Mouse (Mus musculus) hindbrain, postnatal 0 days (tissue): Measurements from ENCODE around the gene Cdt1. TPM values are rescaled to one million over a fixed set of nuclear protein-coding genes. Genes with fewer than 3 reads are reported as not detected.
A peak's percentile ranks its signal among the peaks of the same experiment; 100 is the strongest.

Source experiments
- ATAC-seq: fragments of 200-750 bp; cut with Nextera tagmentation; 2 replicates; pipeline ENCODE4 v1.8.0; 2017; ENCODE audit warnings: mild to moderate bottlenecking, moderate TSS enrichment, moderate library complexity
- DNase-seq: peaks from one replicate; pipeline ENCODE4 v3.0.0-alpha.2; 2015; ENCODE audit warnings: low spot score
- H3K27ac ChIP-seq: fragments of 300-500 bp; sonication (generic); 2 replicates; pipeline ENCODE4 v1.5.1; 2014; ENCODE audit warnings: mild to moderate bottlenecking
- H3K27me3 ChIP-seq: fragments of 300-500 bp; sonication (generic); 2 replicates; pipeline ENCODE4 v1.6.1; 2014; ENCODE audit warnings: low read length, mixed read lengths; ENCODE audit not compliant: insufficient read depth
- H3K36me3 ChIP-seq: fragments of 300-500 bp; sonication (generic); 2 replicates; pipeline ENCODE4 v1.6.1; 2014; ENCODE audit warnings: low read length, mixed read lengths; ENCODE audit not compliant: insufficient read depth
- H3K4me1 ChIP-seq: fragments of 300-500 bp; sonication (generic); 2 replicates; pipeline ENCODE4 v1.6.1; 2014; ENCODE audit warnings: antibody characterized with exemption, low read length, mixed read lengths; ENCODE audit not compliant: insufficient read depth
- H3K4me2 ChIP-seq: fragments of 300-500 bp; sonication (generic); 2 replicates; pipeline ENCODE4 v1.6.1; 2014; ENCODE audit warnings: low read depth, mild to moderate bottlenecking, low read length, moderate library complexity, mixed read lengths
- H3K4me3 ChIP-seq: fragments of 300-500 bp; sonication (generic); 2 replicates; pipeline ENCODE4 v1.5.1; 2014; ENCODE audit warnings: low read length
- H3K9ac ChIP-seq: fragments of 300-500 bp; sonication (generic); replicated peaks from 2 replicates; pipeline ENCODE4 v1.6.1; 2014; ENCODE audit warnings: mild to moderate bottlenecking, low read length, moderate library complexity, mixed read lengths
- H3K9me3 ChIP-seq: fragments of 300-500 bp; sonication (generic); 2 replicates; pipeline ENCODE4 v1.6.1; 2016; ENCODE audit warnings: low read length, mixed read lengths
- CTCF ChIP-seq: IDR thresholded peaks from 2 replicates; pipeline ENCODE4 v1.5.1; 2016; ENCODE audit warnings: antibody characterized with exemption, control low read depth, low read depth
- WGBS: fragments of 180-500 bp; shearing (Covaris S2); extraction: QIAGEN DNeasy Blood & Tissue Kit; methylation state at CpG from one replicate; pipeline ENCODE4 v1.1.7; 2014; 5-methylcytosine and 5-hydroxymethylcytosine counted together
- polyA plus RNA-seq: library from polyadenylated mRNA; unstranded; fragments of >200 nt; fragmentation: Nextera tagmentation; extraction: Ambion mirVana; gene quantifications from 2 replicates; pipeline ENCODE4 v1.2.1, GENCODE M21; 2015
- total RNA-seq: library from RNA; depleted of rRNA; stranded (reverse); fragments of >200 nt; gene quantifications from 2 replicates; pipeline ENCODE4 v1.2.3, GENCODE M21; 2014

The Cdt1 gene
- total and polyA plus RNA-seq, 2 experiments from 2014 or later: 10.7 to 26.3 TPM

DNA sequence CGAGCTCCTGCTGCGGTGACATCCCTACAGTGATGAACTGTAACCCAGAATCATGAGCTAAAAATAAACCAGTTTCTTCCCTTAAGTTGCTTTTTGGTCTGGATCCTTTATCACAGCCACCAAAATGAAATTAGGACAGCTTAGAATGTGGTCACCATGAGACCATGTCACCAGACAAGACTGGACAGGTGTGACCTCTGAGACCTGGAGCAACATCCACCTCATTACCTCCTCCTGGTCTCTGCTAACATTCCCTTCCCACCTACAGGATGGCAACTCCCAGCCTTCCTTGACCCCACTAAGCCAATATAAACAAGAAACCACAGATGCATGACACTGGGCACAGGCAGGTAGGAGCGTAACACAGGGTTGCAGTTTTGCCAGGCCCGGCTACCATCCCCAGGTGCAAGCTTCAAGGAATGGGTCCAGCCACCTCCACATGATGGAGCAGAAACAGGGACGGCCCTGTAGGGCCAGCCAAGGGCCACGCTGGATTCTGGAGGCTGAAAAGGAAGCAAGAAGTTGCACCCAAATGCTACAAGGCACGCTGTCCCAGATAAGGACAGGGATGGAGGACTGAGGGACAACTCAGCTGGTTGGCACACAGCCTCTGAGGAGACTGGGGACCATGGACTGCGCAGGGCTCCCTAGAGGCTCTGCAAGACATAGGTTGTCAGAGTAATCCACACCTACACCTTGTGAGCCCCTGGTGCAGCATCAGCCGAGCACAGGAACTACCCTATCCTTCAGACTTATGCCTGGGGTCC lies 29.3 kb upstream of the Cdt1 start:
- H3K27ac ChIP-seq: no peak overlapping the region
- WGBS: 89% methylated on average over 9 of the region's 9 CpGs
- ATAC-seq (no peak), DNase-seq (no peak)
- H3K9me3 ChIP-seq: no peaks in the 10 kb centered on the region
- TF ChIP-seq CTCF: no peak
- no peaks in the 10 kb centered on the region for H3K36me3 ChIP-seq
- H3K4me2 ChIP-seq: no peak overlapping the region
- no peaks in the 10 kb centered on the region for H3K4me1 ChIP-seq
- H3K27me3 ChIP-seq: no peaks in the 10 kb centered on the region
- H3K4me3 ChIP-seq: no peak overlapping the region
- H3K9ac ChIP-seq: no peak overlapping the region

DNA sequence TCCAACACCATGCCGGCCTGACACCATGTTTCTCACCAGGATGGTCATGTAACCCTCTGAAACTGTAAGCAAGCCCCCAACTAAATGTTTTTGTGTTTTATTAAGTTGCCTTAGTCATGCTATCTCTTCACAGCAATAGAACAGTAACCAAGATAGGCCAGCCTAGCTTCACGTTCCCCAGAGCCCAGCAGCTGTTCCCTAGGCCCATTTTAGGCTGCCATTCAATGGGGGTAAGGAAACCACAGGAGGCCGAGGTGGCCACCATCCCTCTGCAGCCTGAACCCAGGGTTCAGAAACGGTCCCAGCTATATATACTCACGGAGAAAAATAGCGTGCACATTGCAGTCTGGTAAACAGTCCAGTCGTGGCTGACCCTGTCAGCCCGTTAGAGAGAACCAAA lies 23.7 kb upstream of the Cdt1 start:
- Histone ChIP-seq H3K4me1 (no peaks in the 10 kb centered on the region), H3K9me3 (no peaks in the 10 kb centered on the region), H3K9ac (no peak overlapping the region), H3K4me3 (no peak overlapping the region), H3K36me3 (no peaks in the 10 kb centered on the region), H3K27me3 (no peaks in the 10 kb centered on the region), H3K27ac (no peak overlapping the region), H3K4me2 (no peak overlapping the region)
- ATAC-seq (no peak), DNase-seq (no peak)
- TF ChIP-seq CTCF: no peak
- WGBS: 90% methylated on average over 8 of the region's 8 CpGs

DNA sequence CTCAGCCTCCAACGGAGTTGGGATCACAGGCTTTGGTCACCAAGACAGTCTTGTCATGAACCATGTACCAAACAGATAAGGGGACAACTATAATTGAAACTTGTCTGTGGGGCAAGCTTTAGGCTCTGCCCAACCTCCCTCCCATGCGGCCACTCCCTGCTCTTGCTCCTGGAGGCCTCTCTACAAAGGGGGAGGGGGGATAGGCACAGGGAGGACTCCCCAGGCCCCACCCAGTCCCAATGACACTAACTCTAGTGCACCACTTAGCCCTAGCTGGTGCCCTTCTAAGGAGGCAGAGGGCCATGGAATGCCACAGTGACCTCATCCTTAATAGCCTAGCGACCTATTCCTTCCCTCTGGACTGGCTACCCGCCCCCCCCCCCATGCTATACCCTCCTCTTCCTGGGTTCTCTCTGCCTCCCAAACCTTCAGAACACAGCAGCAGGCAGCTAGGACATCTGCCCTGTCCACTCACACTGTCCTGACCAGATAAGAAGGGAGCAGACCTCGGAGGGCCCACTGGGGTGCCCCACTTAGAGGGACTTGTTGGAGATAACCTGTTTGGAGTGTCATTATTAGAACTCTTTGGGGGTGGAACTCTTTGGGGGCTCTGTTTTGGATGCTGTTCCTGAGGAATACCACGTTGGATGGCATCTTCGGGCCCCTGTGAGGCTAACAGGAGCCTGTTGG lies 21.6 kb upstream of the Cdt1 start:
- ATAC-seq: 0 out of 2 replicates have a peak, but pooled peaks have one; percentile 27
- WGBS: 86% methylated on average over 6 of the region's 7 CpGs

DNA sequence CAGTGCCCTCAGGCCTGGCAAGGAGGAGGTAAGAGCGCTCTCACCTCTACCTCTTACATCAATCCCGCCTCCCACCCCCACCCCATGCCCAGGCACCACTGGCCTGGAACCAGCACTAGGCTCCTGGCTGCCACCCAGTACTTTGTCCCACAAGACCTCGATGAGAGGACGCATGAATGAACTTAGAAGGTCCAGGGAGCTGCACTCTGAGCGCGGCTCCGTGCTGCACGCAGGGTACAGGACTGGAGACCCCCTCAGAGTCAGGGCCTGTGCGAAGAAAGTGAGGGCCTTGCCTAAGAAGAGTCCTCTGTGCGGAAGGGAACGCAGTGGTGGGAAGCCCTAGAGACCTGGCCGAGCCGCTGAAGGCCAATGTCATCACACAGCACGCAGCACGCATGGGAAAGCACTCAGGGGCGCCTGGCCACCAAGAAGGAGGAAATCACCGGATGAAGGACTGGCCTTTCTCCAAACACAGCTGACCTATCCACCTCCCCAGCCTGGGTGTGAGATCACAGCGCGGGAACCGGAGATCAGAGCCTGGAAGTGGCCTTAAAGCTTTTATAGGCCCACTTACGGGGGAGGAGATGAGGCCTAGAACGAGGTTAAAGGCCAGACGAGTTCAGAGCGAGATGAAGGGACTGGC lies 20.9 kb upstream of the Cdt1 start:
- Histone ChIP-seq H3K4me2 (no peak overlapping the region), H3K9ac (no peak overlapping the region), H3K9me3 (no peaks in the 10 kb centered on the region), H3K27ac (no peak overlapping the region), H3K4me1 (peaks cover 4% of the 10 kb centered on the region; the same call in 1 of the 2 replicates), H3K36me3 (no peaks in the 10 kb centered on the region), H3K27me3 (no peaks in the 10 kb centered on the region), H3K4me3 (no peak overlapping the region)
- no peak for DNase-seq
- ATAC-seq: no peak
- 58% methylated on average over 24 of the region's 24 CpGs for WGBS
- no peak for TF ChIP-seq CTCF

More for the DNA sequence above, 21.6 kb upstream of the Cdt1 start:
- Histone ChIP-seq H3K27ac (no peak overlapping the region), H3K4me3 (no peak overlapping the region), H3K9me3 (no peaks in the 10 kb centered on the region), H3K27me3 (no peaks in the 10 kb centered on the region), H3K36me3 (no peaks in the 10 kb centered on the region), H3K4me1 (peaks cover 4% of the 10 kb centered on the region; the same call in 1 of the 2 replicates), H3K9ac (no peak overlapping the region), H3K4me2 (no peak overlapping the region)
- no peak for DNase-seq
- TF ChIP-seq CTCF: no peak

DNA sequence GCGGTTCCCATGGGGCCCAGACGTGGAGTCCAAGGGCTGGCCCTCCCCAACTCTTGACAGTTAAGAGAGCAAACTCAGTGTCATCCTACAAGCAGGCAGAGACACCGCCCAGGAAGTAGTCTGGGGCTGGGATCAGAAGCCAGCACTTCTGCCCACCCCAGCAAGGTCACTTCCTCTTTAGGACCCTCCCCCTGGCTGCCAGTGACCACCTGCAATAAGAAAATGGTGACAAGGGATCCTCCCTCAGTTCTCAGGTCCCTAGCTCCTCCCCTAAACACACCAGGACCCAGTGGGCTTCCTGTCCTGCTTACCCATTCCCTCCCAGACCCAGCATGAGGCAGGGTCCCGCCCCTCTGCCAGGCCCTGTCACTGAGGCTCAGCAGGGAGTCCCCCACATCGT lies 20.0 kb upstream of the Cdt1 start:
- no peak overlapping the region for H3K4me3 ChIP-seq
- no peak for DNase-seq
- no peaks in the 10 kb centered on the region for H3K36me3 ChIP-seq
- H3K27ac ChIP-seq: no peak overlapping the region
- no peak overlapping the region for H3K4me2 ChIP-seq
- ATAC-seq: no peak
- no peak for TF ChIP-seq CTCF
- WGBS: 38% methylated on average over 5 of the region's 5 CpGs
- peaks cover 4% of the 10 kb centered on the region; the same call in 1 of the 2 replicates for H3K4me1 ChIP-seq
- no peaks in the 10 kb centered on the region for H3K9me3 ChIP-seq
- no peak overlapping the region for H3K9ac ChIP-seq
- H3K27me3 ChIP-seq: no peaks in the 10 kb centered on the region

DNA sequence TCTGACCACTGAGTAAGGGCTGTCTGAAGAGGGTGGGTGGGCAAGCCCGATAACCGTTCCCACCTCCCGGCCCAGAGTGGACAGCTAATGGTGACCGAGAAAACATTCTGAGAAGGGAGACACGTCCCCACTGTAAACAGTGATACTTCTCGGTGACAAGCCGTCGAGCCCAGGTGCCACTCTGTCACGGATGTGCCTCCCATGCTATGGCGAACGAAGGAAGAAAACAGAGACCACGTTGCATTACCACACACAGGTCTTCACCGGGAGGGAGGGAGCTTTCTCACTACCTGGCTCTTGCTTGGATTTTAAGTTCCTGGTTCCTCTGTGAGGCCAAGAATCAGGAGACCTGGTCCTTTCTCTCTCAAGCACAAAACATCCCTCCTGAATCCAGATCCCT lies 19.5 kb upstream of the Cdt1 start:
- Histone ChIP-seq H3K36me3 (no peaks in the 10 kb centered on the region), H3K4me2 (no peak overlapping the region), H3K9me3 (no peaks in the 10 kb centered on the region), H3K27ac (no peak overlapping the region), H3K9ac (no peak overlapping the region), H3K4me3 (no peak overlapping the region), H3K4me1 (peaks cover 4% of the 10 kb centered on the region; the same call in 1 of the 2 replicates), H3K27me3 (no peaks in the 10 kb centered on the region)
- ATAC-seq (no peak), DNase-seq (no peak)
- no peak for TF ChIP-seq CTCF
- WGBS: 79% methylated on average over 13 of the region's 13 CpGs
